Mouse (Mus musculus) common myeloid progenitor, adult 5-6 weeks (primary cell): ENCODE data around the gene Cdc14a. TPM values are rescaled to one million over a fixed set of nuclear protein-coding genes. Genes with fewer than 3 reads are reported as not detected.
A peak's percentile ranks its signal among the peaks of the same experiment; 100 is the strongest.

Experiments used
- ATAC-seq: replicated peaks from 2 replicates; pipeline ENCODE4 v1.8.0; 2016; ENCODE audit warnings: low read depth, mild to moderate bottlenecking, moderate TSS enrichment, inconsistent platforms; ENCODE audit not compliant: poor library complexity, severe bottlenecking
- total RNA-seq: library from RNA; stranded (forward); fragments of 200-1000, 187-1606 nt; gene quantifications from 2 replicates; pipeline ENCODE4 v1.2.3, GENCODE M21; 2017

Gene Cdc14a
- total RNA-seq, 1 experiment from 2014 or later, result 34.1 TPM

DNA sequence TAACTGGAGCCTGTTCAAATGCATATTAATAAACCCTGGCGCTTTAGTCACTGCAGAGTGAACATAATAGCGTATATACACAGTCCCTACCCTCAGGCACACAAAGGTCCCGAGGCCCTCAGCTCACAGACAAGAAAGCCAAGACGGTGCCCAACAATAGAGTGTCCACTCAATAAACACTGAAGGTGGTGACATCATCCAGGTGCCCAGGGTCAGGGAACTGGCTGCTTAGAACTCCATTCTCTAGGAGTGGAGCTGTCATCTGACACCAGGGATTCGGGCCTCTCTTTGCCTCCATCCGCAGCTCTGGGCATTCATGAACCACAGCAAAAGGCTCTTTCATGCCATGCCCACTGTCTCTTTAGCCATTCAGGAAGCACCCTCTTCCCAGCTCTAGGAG is 2.7 kb downstream of the Cdc14a start:
- no peak for ATAC-seq

- no peak for ATAC-seq
These were observed 4.0 kb downstream of the Cdc14a start for GRCm38 (mm10) chr3:116419791-116420190.

DNA sequence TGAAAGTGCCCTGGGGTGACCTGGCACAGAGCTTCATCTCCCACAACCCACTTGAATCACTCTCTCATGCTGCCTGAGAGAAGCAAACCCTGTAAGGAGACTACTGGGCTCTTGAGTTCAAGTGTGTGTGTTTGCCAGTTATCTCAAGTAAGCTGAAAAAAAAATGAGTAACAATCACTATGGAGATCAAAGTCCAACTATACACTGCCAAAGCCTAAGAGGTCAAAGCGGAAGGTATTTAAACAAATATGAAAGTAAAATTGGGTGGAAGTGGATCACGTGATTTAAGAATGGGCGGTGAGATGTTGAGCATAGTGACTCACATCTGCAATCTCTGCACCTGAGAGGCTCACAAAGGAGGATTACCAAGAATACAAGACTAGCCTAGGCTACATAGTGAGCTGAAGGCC is 9.4 kb downstream of the Cdc14a start:
- no peak for ATAC-seq

DNA sequence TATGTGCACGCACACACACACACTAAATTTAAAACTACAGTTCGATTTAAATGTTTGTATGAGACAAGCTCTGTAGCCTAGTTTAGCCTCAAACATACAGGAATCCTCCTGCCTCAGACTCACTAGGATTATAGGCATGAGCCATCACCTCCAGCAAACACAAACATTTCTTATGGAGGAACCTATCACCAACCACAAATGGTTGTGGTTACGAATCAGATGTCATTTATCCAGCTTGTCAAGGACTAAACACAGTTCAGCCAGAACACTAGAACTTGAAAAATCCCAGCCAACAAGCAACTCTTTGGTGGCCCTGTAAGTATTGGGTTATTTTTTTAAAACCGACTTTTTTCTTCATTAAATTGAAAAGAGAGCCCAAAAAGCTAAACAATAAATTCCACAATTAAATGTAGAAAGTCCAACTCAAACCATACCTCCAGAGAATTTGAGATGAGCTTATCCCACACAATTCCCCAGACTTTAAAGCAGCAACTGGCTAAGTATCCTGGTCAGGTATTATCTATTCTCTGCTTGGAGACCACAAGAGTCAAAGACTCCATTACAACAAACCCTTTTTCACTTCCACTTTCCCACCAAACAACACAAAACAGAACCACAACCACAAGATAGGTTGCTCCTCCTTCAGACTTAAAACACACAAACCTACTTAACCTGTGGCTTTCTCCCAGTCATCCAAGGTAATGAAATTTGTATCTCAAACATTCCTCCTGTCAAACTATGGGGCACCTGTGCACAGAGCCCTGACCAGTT is 10.7 kb downstream of the Cdc14a start:
- peak; percentile 62 for ATAC-seq

GRCm38 (mm10) chr3:116410051-116410450 is 13.8 kb downstream of the Cdc14a start:
- ATAC-seq, result no peak

DNA sequence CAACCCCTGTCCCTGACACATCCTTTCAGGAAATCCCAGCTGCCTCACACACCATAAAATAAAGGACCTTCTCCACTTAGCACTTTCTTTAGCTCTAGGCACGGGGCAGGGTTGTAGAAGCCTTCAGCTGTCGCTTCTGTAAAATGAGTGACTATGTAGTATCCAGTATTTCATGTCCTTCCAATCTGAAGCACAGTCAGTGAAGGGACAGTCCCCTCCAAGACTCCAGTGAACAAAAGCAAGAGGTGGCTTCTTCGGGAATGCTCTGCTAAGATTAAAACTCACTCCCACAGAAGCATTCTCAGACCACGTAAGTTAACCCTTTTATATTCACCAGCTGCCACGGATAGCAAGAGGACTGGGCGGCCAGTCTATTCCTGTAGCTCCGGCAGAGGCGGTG is 14.3 kb downstream of the Cdc14a start:
- ATAC-seq, result no peak

- ATAC-seq, result no peak
These were observed 15.0 kb downstream of the Cdc14a start for GRCm38 (mm10) chr3:116408856-116409255.

- ATAC-seq, result no peak
These were observed 18.3 kb downstream of the Cdc14a start for GRCm38 (mm10) chr3:116405516-116405915.

DNA sequence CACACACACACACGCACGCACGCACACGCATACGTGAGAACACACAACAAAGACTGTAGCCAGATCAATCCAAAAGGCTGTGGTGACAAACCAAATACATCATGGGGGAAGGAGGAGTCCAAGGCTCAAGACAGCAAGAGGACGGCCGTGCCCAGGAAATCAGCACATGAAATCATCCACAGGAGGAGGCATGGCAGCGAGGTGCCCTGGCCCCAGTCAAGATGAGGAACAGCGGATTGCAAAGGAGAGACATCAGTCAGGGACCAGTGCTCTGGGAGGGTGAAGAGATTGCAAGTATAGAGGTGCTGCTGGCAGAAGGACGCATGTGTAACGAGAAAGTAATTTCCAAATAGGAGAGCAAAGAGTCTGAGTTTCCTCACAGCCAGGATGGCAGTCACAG is 22.4 kb downstream of the Cdc14a start:
- no peak for ATAC-seq

- no peak for ATAC-seq
These were observed 24.3 kb downstream of the Cdc14a start for GRCm38 (mm10) chr3:116399349-116400090.

DNA sequence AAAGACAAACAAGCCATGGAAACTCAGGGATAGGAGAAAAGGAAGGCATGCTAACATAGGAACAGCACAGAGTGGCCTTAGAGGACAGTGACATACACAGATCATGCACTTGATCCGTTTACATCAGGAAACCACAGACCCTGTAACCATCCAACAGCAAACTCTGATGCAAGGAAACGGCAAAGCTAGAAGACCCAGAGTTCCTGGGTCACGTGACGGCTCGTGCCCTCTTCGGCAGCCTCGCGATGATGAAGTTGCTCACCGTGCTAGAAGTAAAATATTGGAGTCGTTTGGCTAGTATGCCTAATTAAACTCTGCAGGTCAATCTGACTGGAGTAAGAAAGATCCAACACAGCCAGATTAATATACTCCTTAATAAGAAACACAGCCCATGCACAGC is 25.3 kb downstream of the Cdc14a start:
- peak; percentile 92 for ATAC-seq

- ATAC-seq, result no peak
These were observed 25.9 kb downstream of the Cdc14a start for GRCm38 (mm10) chr3:116397976-116398375.

DNA sequence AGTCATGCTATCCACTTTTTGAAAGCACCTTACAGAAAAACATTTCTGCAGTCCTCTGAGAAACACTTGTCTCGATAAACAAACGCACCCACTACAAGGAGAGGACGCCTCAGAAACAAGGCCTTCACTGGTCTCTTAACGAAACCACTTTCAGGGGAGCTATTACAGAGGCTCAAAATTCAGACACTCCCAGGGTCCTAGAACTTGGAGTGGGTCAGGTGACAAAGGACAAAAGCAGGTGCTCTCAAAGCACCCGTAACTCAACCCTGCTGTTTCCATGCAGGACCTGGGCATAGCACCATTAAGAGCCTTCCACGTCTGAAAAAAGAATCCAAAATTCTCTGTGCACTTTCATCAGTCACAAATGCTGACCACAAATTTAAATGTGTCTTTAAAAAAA is 26.5 kb downstream of the Cdc14a start:
- ATAC-seq, result no peak

GRCm38 (mm10) chr3:116396571-116396970 is 27.3 kb downstream of the Cdc14a start:
- ATAC-seq, result no peak

DNA sequence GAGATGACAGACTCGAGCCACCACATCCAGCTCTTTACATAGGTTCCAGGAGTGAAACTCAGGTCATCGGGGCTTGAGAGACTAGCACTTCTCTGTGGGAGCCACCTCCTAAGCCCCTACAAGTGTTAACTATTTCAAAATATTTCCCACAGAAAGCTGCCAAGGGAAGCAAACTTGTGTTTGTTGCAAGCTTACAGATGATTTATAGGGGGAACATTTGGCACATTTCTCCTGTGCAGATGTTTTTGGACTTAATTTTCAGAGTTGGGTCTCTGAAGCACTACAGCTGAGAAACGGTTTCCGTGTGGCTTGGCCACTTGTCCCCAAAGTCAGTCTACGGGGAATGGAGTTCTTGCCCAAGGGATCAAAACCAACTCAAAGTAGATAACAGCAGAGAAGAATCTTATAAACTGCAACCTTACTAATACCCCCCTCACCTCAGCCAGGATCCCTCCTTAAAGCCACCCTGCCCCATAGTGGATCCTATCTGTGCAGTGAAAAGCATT is 28.9 kb downstream of the Cdc14a start:
- ATAC-seq, result no peak

- ATAC-seq, result no peak
These were observed 32.4 kb downstream of the Cdc14a start for GRCm38 (mm10) chr3:116391399-116391798.

GRCm38 (mm10) chr3:116389500-116390470 is 34.0 kb downstream of the Cdc14a start:
- ATAC-seq, result 0 out of 2 replicates have a peak, but pooled peaks have one; percentile 12

DNA sequence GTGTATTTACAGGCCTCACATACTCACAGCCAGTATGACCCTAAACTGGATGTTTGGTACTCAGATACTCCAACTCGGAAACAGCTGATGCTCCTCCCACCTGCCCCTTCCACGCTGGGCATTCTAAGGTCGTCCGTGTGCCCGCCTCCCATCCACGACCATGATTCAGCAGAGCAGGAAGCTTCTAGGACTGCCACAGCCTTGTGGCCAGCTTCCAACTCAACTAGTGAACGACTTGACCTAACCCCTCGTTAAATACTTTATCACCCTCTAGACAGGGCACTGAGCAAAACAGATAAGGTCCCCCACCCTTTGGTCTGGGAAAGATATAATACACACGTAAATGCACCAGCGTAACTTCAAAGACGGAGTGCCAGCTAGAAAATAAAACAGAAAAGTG is 35.0 kb downstream of the Cdc14a start:
- peak; percentile 81 for ATAC-seq

- no peak for ATAC-seq
These were observed 36.9 kb downstream of the Cdc14a start for GRCm38 (mm10) chr3:116386886-116387285.

- no peak for ATAC-seq
These were observed 37.5 kb downstream of the Cdc14a start for GRCm38 (mm10) chr3:116386342-116386741.
